Mouse (Mus musculus): ENCODE data around the gene Mrpl44. TPM values are rescaled to one million over a fixed set of nuclear protein-coding genes. Genes with fewer than 3 reads are reported as not detected.

Gene Mrpl44
- polyA plus RNA-seq, 1 experiment from 2014 or later = 49.7 TPM

GRCm38 (mm10) chr1:79753456-79753855 is 22.4 kb upstream of the Mrpl44 start:
- no peak overlapping the region for H3K4me3 ChIP-seq
- no peaks in the 10 kb centered on the region for H3K27me3 ChIP-seq
- H3K27ac ChIP-seq = no peak overlapping the region
- H3K4me2 ChIP-seq = no peak overlapping the region
- H3K9me3 ChIP-seq = no peaks in the 10 kb centered on the region
- peaks cover 4% of the 10 kb centered on the region; the same call in 1 of the 2 replicates for H3K4me1 ChIP-seq
- 89% methylated on average over 3 of the region's 3 CpGs for WGBS
- H3K9ac ChIP-seq = no peak overlapping the region
- H3K36me3 ChIP-seq = no peaks in the 10 kb centered on the region
- ATAC-seq (ENCODE audit: insufficient number of reproducible peaks, insufficient read depth, low FRiP score, low TSS enrichment, low read depth) = no peak

GRCm38 (mm10) chr1:79754936-79755335 is 20.9 kb upstream of the Mrpl44 start:
- Histone ChIP-seq H3K9me3 (no peaks in the 10 kb centered on the region), H3K4me2 (no peak overlapping the region), H3K4me3 (no peak overlapping the region), H3K4me1 (peaks cover 17% of the 10 kb centered on the region), H3K27me3 (no peaks in the 10 kb centered on the region), H3K27ac (no peak overlapping the region), H3K9ac (no peak overlapping the region), H3K36me3 (no peaks in the 10 kb centered on the region)
- ATAC-seq (ENCODE audit: insufficient number of reproducible peaks, insufficient read depth, low FRiP score, low TSS enrichment, low read depth) = no peak
- WGBS = 77% methylated on average over 3 of the region's 3 CpGs

- H3K27me3 ChIP-seq = no peaks in the 10 kb centered on the region
- no peaks in the 10 kb centered on the region for H3K36me3 ChIP-seq
- no peak overlapping the region for H3K4me3 ChIP-seq
- no peak overlapping the region for H3K4me2 ChIP-seq
- WGBS = 29% methylated on average over 2 of the region's 2 CpGs
- ATAC-seq (ENCODE audit: insufficient number of reproducible peaks, insufficient read depth, low FRiP score, low TSS enrichment, low read depth) = no peak
- no peak overlapping the region for H3K27ac ChIP-seq
- no peaks in the 10 kb centered on the region for H3K9me3 ChIP-seq
- H3K9ac ChIP-seq = no peak overlapping the region
- H3K4me1 ChIP-seq = peaks cover 17% of the 10 kb centered on the region
Measured at GRCm38 (mm10) chr1:79755376-79755775, 20.4 kb upstream of the Mrpl44 start.

- Histone ChIP-seq H3K27ac (no peak overlapping the region), H3K4me3 (no peak overlapping the region), H3K4me1 (peaks cover 23% of the 10 kb centered on the region)
Measured at GRCm38 (mm10) chr1:79756417-79756816, 19.4 kb upstream of the Mrpl44 start.

GRCm38 (mm10) chr1:79757161-79757560 is 18.7 kb upstream of the Mrpl44 start:
- Histone ChIP-seq H3K27ac (no peak overlapping the region), H3K9me3 (no peaks in the 10 kb centered on the region), H3K4me1 (peaks cover 23% of the 10 kb centered on the region), H3K36me3 (no peaks in the 10 kb centered on the region), H3K27me3 (no peaks in the 10 kb centered on the region), H3K4me3 (no peak overlapping the region), H3K9ac (no peak overlapping the region), H3K4me2 (no peak overlapping the region)
- no peak for ATAC-seq (ENCODE audit: insufficient number of reproducible peaks, insufficient read depth, low FRiP score, low TSS enrichment, low read depth)
- 54% methylated on average over 7 of the region's 7 CpGs for WGBS

More at GRCm38 (mm10) chr1:79756417-79756816, 19.4 kb upstream of the Mrpl44 start:
- no peaks in the 10 kb centered on the region for H3K27me3 ChIP-seq
- no peak overlapping the region for H3K9ac ChIP-seq
- H3K4me2 ChIP-seq = no peak overlapping the region
- H3K36me3 ChIP-seq = no peaks in the 10 kb centered on the region
- 88% methylated on average over 5 of the region's 5 CpGs for WGBS
- H3K9me3 ChIP-seq = no peaks in the 10 kb centered on the region
- ATAC-seq (ENCODE audit: insufficient number of reproducible peaks, insufficient read depth, low FRiP score, low TSS enrichment, low read depth) = no peak

- 72% methylated on average over 4 of the region's 4 CpGs for WGBS
- Histone ChIP-seq H3K27ac (no peak overlapping the region; the same call in 1 of the 2 replicates), H3K4me3 (no peak overlapping the region), H3K36me3 (no peaks in the 10 kb centered on the region), H3K4me1 (peaks cover 25% of the 10 kb centered on the region), H3K9ac (no peak overlapping the region), H3K4me2 (no peak overlapping the region), H3K9me3 (no peaks in the 10 kb centered on the region), H3K27me3 (no peaks in the 10 kb centered on the region)
- no peak for ATAC-seq (ENCODE audit: insufficient number of reproducible peaks, insufficient read depth, low FRiP score, low TSS enrichment, low read depth)
Measured at GRCm38 (mm10) chr1:79757597-79757996, 18.2 kb upstream of the Mrpl44 start.

GRCm38 (mm10) chr1:79759006-79759405 is 16.8 kb upstream of the Mrpl44 start:
- no peaks in the 10 kb centered on the region for H3K27me3 ChIP-seq
- no peaks in the 10 kb centered on the region for H3K9me3 ChIP-seq
- H3K9ac ChIP-seq = no peak overlapping the region
- WGBS = 51% methylated on average over 2 of the region's 2 CpGs
- no peak overlapping the region for H3K4me2 ChIP-seq
- H3K36me3 ChIP-seq = no peaks in the 10 kb centered on the region
- H3K27ac ChIP-seq = no peak overlapping the region
- H3K4me1 ChIP-seq = peaks cover 25% of the 10 kb centered on the region
- no peak for ATAC-seq (ENCODE audit: insufficient number of reproducible peaks, insufficient read depth, low FRiP score, low TSS enrichment, low read depth)
- H3K4me3 ChIP-seq = no peak overlapping the region

- 63% methylated on average over 5 of the region's 5 CpGs for WGBS
- Histone ChIP-seq H3K27ac (no peak overlapping the region), H3K36me3 (no peaks in the 10 kb centered on the region), H3K27me3 (no peaks in the 10 kb centered on the region), H3K4me3 (peak overlapping the region; percentile 1; the same call in 1 of the 2 replicates), H3K9ac (no peak overlapping the region), H3K4me2 (peak overlapping the region; percentile 86), H3K4me1 (peaks cover 25% of the 10 kb centered on the region), H3K9me3 (no peaks in the 10 kb centered on the region)
- no peak for ATAC-seq (ENCODE audit: insufficient number of reproducible peaks, insufficient read depth, low FRiP score, low TSS enrichment, low read depth)
Measured at GRCm38 (mm10) chr1:79759436-79759972, 16.3 kb upstream of the Mrpl44 start.

GRCm38 (mm10) chr1:79760656-79761055 is 15.2 kb upstream of the Mrpl44 start:
- 9% methylated on average over 11 of the region's 11 CpGs for WGBS
- Histone ChIP-seq H3K4me2 (peak overlapping the region; percentile 86), H3K27me3 (no peaks in the 10 kb centered on the region), H3K4me1 (peaks cover 25% of the 10 kb centered on the region), H3K27ac (no peak overlapping the region), H3K36me3 (no peaks in the 10 kb centered on the region), H3K9ac (peak overlapping the region; percentile 85), H3K9me3 (no peaks in the 10 kb centered on the region), H3K4me3 (peak overlapping the region; percentile 68)
- no peak for ATAC-seq (ENCODE audit: insufficient number of reproducible peaks, insufficient read depth, low FRiP score, low TSS enrichment, low read depth)

GRCm38 (mm10) chr1:79761106-79761916 is 14.5 kb upstream of the Mrpl44 start:
- Histone ChIP-seq H3K27me3 (no peaks in the 10 kb centered on the region), H3K36me3 (no peaks in the 10 kb centered on the region), H3K4me2 (peak overlapping the region; percentile 86), H3K9ac (peak overlapping the region; percentile 85), H3K4me3 (peak overlapping the region; percentile 68), H3K27ac (no peak overlapping the region), H3K9me3 (no peaks in the 10 kb centered on the region), H3K4me1 (peaks cover 25% of the 10 kb centered on the region)
- WGBS = under 1% methylated on average over 65 of the region's 65 CpGs
- ATAC-seq (ENCODE audit: insufficient number of reproducible peaks, insufficient read depth, low FRiP score, low TSS enrichment, low read depth) = peak; percentile 87

GRCm38 (mm10) chr1:79761917-79762271 is 13.9 kb upstream of the Mrpl44 start:
- no peak overlapping the region for H3K27ac ChIP-seq
- 0 out of 2 replicates have a peak overlapping the region, but pooled peaks have one; percentile 32 for H3K9ac ChIP-seq
- no peak for ATAC-seq (ENCODE audit: insufficient number of reproducible peaks, insufficient read depth, low FRiP score, low TSS enrichment, low read depth)
- H3K9me3 ChIP-seq = no peaks in the 10 kb centered on the region
- H3K27me3 ChIP-seq = no peaks in the 10 kb centered on the region
- H3K4me3 ChIP-seq = peak overlapping the region; percentile 68
- peaks cover 25% of the 10 kb centered on the region for H3K4me1 ChIP-seq
- peak overlapping the region; percentile 86 for H3K4me2 ChIP-seq
- 0% methylated on average over 6 of the region's 6 CpGs for WGBS
- H3K36me3 ChIP-seq = no peaks in the 10 kb centered on the region
